Comparison of ENCODE assay signal across 8 mouse cellular contexts in the genomic region with DNA sequence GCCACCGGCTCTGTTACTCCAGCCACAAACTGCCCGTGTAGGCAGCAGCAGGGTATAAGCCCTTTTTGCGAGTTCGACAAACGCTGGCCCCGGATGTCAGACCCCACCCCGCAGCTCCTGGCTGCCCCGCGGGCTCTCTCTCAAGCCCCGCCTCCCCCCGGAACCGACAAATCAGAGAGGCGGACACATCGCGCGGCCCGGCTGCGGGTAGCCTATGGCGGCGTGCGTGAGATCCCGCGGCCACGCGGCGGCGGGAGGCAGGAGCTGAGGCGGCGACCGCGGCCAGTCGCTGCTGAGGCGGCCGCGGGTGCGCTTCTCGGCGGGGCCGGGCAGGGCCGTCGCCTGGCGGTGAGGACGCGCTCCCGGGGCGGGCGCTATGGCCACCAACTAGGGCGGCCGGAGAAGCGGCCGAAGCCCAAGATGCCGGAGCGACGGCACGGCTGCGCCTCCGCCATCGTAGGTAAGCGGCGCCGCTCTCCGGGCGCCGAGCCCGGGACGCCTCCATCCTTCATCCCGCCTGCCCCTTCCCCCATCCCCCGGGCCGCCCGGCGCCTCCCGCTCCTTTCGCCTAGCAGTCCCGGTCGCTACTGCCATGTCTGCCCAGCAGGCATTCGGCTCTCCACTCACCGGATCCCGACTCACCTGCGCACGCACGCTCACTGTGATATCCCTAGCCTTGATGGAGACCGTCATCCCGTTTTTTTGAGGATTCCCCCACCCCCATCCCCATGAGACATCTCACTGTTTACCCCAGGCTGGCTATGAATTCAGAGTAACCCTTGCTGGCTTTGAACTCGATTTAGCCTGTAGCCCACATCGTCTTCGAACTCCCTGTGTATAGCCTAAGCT. TPM values are rescaled to one million over a fixed set of nuclear protein-coding genes. Genes with fewer than 3 reads are reported as not detected.
DNase-seq lines count a peak whose midpoint lies in the region; ATAC-seq lines count a peak whose summit lies in the region.

No protein-coding gene starts in this region.

- H3K4me2 ChIP-seq in embryonic facial prominence, embryonic 13.5 days: peak overlapping the region; percentile 77
- peak overlapping the region; percentile 79 for H3K4me2 ChIP-seq in limb, embryonic 12.5 days
- H3K4me2 ChIP-seq in midbrain, embryonic 14.5 days (ENCODE audit: low read length): peak overlapping the region; percentile 74

- peak; percentile 90 for ATAC-seq in embryonic facial prominence, embryonic 13.5 days (ENCODE audit: insufficient number of reproducible peaks, insufficient read depth, low FRiP score, low TSS enrichment, low read depth)
- peak; percentile 94 for ATAC-seq in limb, embryonic 12.5 days (ENCODE audit: insufficient number of reproducible peaks, insufficient read depth, low FRiP score, low TSS enrichment, low read depth)
- ATAC-seq in midbrain, embryonic 14.5 days (ENCODE audit: low FRiP score, low TSS enrichment): peak; percentile 97

- H3K36me3 ChIP-seq in embryonic facial prominence, embryonic 13.5 days: peaks cover 11% of the 10 kb centered on the region
- peaks cover 20% of the 10 kb centered on the region for H3K36me3 ChIP-seq in limb, embryonic 12.5 days
- H3K36me3 ChIP-seq in midbrain, embryonic 14.5 days (ENCODE audit: control insufficient read depth, insufficient read depth, low read length): no peaks in the 10 kb centered on the region

- peaks cover 3% of the 10 kb centered on the region; the same call in 1 of the 2 replicates for H3K9me3 ChIP-seq in embryonic facial prominence, embryonic 13.5 days
- H3K9me3 ChIP-seq in limb, embryonic 12.5 days: 0 out of 2 replicates have a peak, but pooled peaks cover 4% of the 10 kb centered on the region
- no peaks in the 10 kb centered on the region for H3K9me3 ChIP-seq in midbrain, embryonic 14.5 days (ENCODE audit: control insufficient read depth, low read length)

- peaks cover 22% of the 10 kb centered on the region for H3K4me1 ChIP-seq in embryonic facial prominence, embryonic 13.5 days
- H3K4me1 ChIP-seq in limb, embryonic 12.5 days (replicated peaks): peaks cover 10% of the 10 kb centered on the region
- H3K4me1 ChIP-seq in midbrain, embryonic 14.5 days (ENCODE audit: control insufficient read depth, insufficient read depth, low read length): 0 out of 2 replicates have a peak, but pooled peaks cover 3% of the 10 kb centered on the region

- H3K4me3 ChIP-seq in embryonic facial prominence, embryonic 13.5 days: peak overlapping the region; percentile 71
- peak overlapping the region; percentile 77 for H3K4me3 ChIP-seq in limb, embryonic 12.5 days (replicated peaks)
- H3K4me3 ChIP-seq in midbrain, embryonic 14.5 days (replicated peaks; ENCODE audit: low read depth, low read length): peak overlapping the region; percentile 72

- peak overlapping the region; percentile 89 for H3K9ac ChIP-seq in embryonic facial prominence, embryonic 13.5 days
- H3K9ac ChIP-seq in limb, embryonic 12.5 days (replicated peaks): peak overlapping the region; percentile 94
- peak overlapping the region; percentile 87 for H3K9ac ChIP-seq in midbrain, embryonic 14.5 days (replicated peaks; ENCODE audit: low read length)

- peak overlapping the region; percentile 77 for H3K27ac ChIP-seq in embryonic facial prominence, embryonic 13.5 days
- peak overlapping the region; percentile 85 for H3K27ac ChIP-seq in limb, embryonic 12.5 days
- H3K27ac ChIP-seq in midbrain, embryonic 14.5 days (replicated peaks; ENCODE audit: low read depth, low read length): peak overlapping the region; percentile 88

- 0 out of 2 replicates have a peak, but pooled peaks cover 6% of the 10 kb centered on the region for H3K27me3 ChIP-seq in embryonic facial prominence, embryonic 13.5 days
- H3K27me3 ChIP-seq in limb, embryonic 12.5 days: no peaks in the 10 kb centered on the region
- no peaks in the 10 kb centered on the region for H3K27me3 ChIP-seq in midbrain, embryonic 14.5 days (ENCODE audit: control insufficient read depth, insufficient read depth, low read length)

- under 1% methylated on average over 81 of the region's 86 CpGs for WGBS in embryonic facial prominence, embryonic 13.5 days
- WGBS in limb, embryonic 12.5 days: 1% methylated on average over 86 of the region's 86 CpGs
- WGBS in midbrain, embryonic 14.5 days: under 1% methylated on average over 86 of the region's 86 CpGs

- peak; percentile 90 for DNase-seq in 3134 (ENCODE audit: extremely low read depth, insufficient read length, low spot score)
- peak; percentile 87 to 94 for DNase-seq in adrenal gland, postnatal 4 days (ENCODE audit: low spot score in 2 of 2)
- peak; percentile 94 for DNase-seq in heart, adult 8-10 months (ENCODE audit: low spot score)
- DNase-seq in kidney, adult 8-10 months: peak; percentile 87 to 89
- peak; percentile 97 for DNase-seq in midbrain, embryonic 14.5 days
- DNase-seq in spleen, adult 12 weeks (ENCODE audit: low spot score): peak; percentile 90

RNA-seq across cellular contexts. Expression of gene Tpst1, which starts 6.3 kb away (rescaled TPM):
- 10 to 100 TPM; 41.7 to 43.8 TPM for total RNA-seq in adrenal gland, postnatal 4 days (2021)
- polyA plus RNA-seq in embryonic facial prominence, embryonic 13.5 days (2015; fragmentation: Nextera tagmentation; extraction: Ambion mirVana): 87.3 and 98.5 TPM in 2 replicates
- 10 to 100 TPM in 1 of 4 experiments, 1 to 10 TPM in 3; 8.2 to 10.6 (median 9.3) TPM for total RNA-seq in heart, adult 8-10 months (2022)
- polyA plus RNA-seq in limb, embryonic 12.5 days (2016; fragmentation: Nextera tagmentation; extraction: Ambion mirVana): 83.5 and 85.3 TPM in 2 replicates
- polyA plus RNA-seq in midbrain, embryonic 14.5 days (2014; fragmentation: Nextera tagmentation; extraction: Ambion mirVana): 41.5 and 55.8 TPM in 2 replicates

RNA-seq across cellular contexts. Expression of gene Crcp, which starts 50.3 kb away (rescaled TPM):
- 10 to 100 TPM; 38.9 to 41.3 TPM for total RNA-seq in adrenal gland, postnatal 4 days (2021)
- 44.8 and 47.1 TPM in 2 replicates for polyA plus RNA-seq in embryonic facial prominence, embryonic 13.5 days (2015; fragmentation: Nextera tagmentation; extraction: Ambion mirVana)
- 10 to 100 TPM; 11.5 to 16.1 (median 14.5) TPM for total RNA-seq in heart, adult 8-10 months (2022)
- polyA plus RNA-seq in limb, embryonic 12.5 days (2016; fragmentation: Nextera tagmentation; extraction: Ambion mirVana): 39.6 and 46.0 TPM in 2 replicates
- polyA plus RNA-seq in midbrain, embryonic 14.5 days (2014; fragmentation: Nextera tagmentation; extraction: Ambion mirVana): 54.8 and 72.9 TPM in 2 replicates

RNA-seq across cellular contexts. Expression of gene Asl, which starts 50.4 kb away (rescaled TPM):
- total RNA-seq in adrenal gland, postnatal 4 days (2021): 100 to 1,000 TPM; 149 to 165 TPM
- polyA plus RNA-seq in embryonic facial prominence, embryonic 13.5 days (2015; fragmentation: Nextera tagmentation; extraction: Ambion mirVana): 21.8 and 24.8 TPM in 2 replicates
- total RNA-seq in heart, adult 8-10 months (2022): 1 to 10 TPM; 3.0 to 7.1 (median 6.3) TPM
- polyA plus RNA-seq in limb, embryonic 12.5 days (2016; fragmentation: Nextera tagmentation; extraction: Ambion mirVana): 29.5 and 29.6 TPM in 2 replicates
- 32.6 and 50.3 TPM in 2 replicates for polyA plus RNA-seq in midbrain, embryonic 14.5 days (2014; fragmentation: Nextera tagmentation; extraction: Ambion mirVana)

Comparison
In these comparisons a context has a peak if more than half of its experiments do, and no peak if none do; other contexts are left out.
1. Peak in every context shown above with its lines: DNase-seq, ATAC-seq, H3K4me3 ChIP-seq and H3K27ac ChIP-seq.